Mouse (Mus musculus) neural tube, embryonic 11.5 days (tissue): Measurements from ENCODE around the gene Vmn1r67. TPM values are rescaled to one million over a fixed set of nuclear protein-coding genes. Genes with fewer than 3 reads are reported as not detected.
A peak's percentile ranks its signal among the peaks of the same experiment; 100 is the strongest.

Experiments used
- ATAC-seq: fragments of 200-750 bp; cut with Nextera tagmentation; 2 replicates; pipeline ENCODE4 v1.8.0; 2017; ENCODE audit warnings: moderate number of reproducible peaks, mild to moderate bottlenecking, moderate TSS enrichment, moderate library complexity; ENCODE audit not compliant: insufficient read depth, low FRiP score, low TSS enrichment
- DNase-seq: peaks from one replicate; pipeline ENCODE4 v3.0.0-alpha.2; 2015; ENCODE audit warnings: low spot score
- H3K27ac ChIP-seq: fragments of 300-500 bp; sonication (generic); 2 replicates; pipeline ENCODE4 v1.5.1; 2014; ENCODE audit warnings: low read depth, mild to moderate bottlenecking, low read length
- H3K27me3 ChIP-seq: fragments of 300-500 bp; sonication (generic); 2 replicates; pipeline ENCODE4 v1.6.1; 2014; ENCODE audit warnings: mild to moderate bottlenecking, low read length, mixed read lengths; ENCODE audit not compliant: control insufficient read depth, insufficient read depth
- H3K36me3 ChIP-seq: fragments of 300-500 bp; sonication (generic); 2 replicates; pipeline ENCODE4 v1.6.1; 2014; ENCODE audit warnings: mild to moderate bottlenecking, low read length, moderate library complexity, mixed read lengths; ENCODE audit not compliant: control insufficient read depth, insufficient read depth
- H3K4me1 ChIP-seq: fragments of 300-500 bp; sonication (generic); 2 replicates; pipeline ENCODE4 v1.6.1; 2014; ENCODE audit warnings: low read length, mixed read lengths; ENCODE audit not compliant: control insufficient read depth, insufficient read depth
- H3K4me2 ChIP-seq: fragments of 300-500 bp; sonication (generic); 2 replicates; pipeline ENCODE4 v1.6.1; 2014; ENCODE audit warnings: low read depth, mild to moderate bottlenecking, moderate library complexity
- H3K4me3 ChIP-seq: fragments of 300-500 bp; sonication (generic); 2 replicates; pipeline ENCODE4 v1.5.1; 2014; ENCODE audit warnings: low read depth, low read length
- H3K9ac ChIP-seq: fragments of 300-500 bp; sonication (generic); 2 replicates; pipeline ENCODE4 v1.6.1; 2014; ENCODE audit warnings: mild to moderate bottlenecking, low read length
- H3K9me3 ChIP-seq: fragments of 300-500 bp; sonication (generic); 2 replicates; pipeline ENCODE4 v1.6.1; 2016; ENCODE audit warnings: low read length; ENCODE audit not compliant: control insufficient read depth
- WGBS: fragments of 180-500 bp; shearing (Covaris S2); extraction: QIAGEN DNeasy Blood & Tissue Kit; methylation state at CpG from one replicate; pipeline ENCODE4 v1.1.7; 2014; 5-methylcytosine and 5-hydroxymethylcytosine counted together
- polyA plus RNA-seq: library from polyadenylated mRNA; unstranded; fragments of >200 nt; fragmentation: Nextera tagmentation; extraction: Ambion mirVana; gene quantifications from 2 replicates; pipeline ENCODE4 v1.2.1, GENCODE M21; 2014

Vmn1r67 gene
- not detected in 2 replicates for polyA plus RNA-seq

DNA sequence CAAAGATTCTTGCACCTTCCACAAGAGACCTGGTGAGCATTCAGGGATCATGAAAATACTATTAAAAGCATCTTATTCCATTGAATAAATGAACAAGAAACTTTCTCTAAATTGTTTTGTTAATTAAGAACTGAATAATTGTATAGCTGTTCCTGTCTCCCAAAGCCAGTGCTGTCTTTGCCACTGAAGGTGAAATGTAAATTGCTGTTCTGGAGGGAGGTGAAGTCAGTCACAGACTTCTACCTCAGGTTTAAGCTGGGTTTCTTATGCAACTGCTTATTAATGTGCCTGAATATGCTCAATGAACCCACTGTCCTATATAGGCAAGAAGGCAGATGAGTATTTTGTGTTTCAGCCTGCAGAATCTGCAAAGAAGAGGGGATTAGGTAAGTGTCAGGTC is at the start of gene Vmn1r67:
Gene Vmn1r67 (plus strand): TSS at position 301 of the 400 bp plus-strand sequence.
- Histone ChIP-seq H3K9ac (no peak within 1 kb of the TSS), H3K36me3 (no peaks in the 10 kb centered on the region), H3K4me1 (no peaks in the 10 kb centered on the region), H3K9me3 (peaks cover 2% of the 10 kb centered on the region; the same call in 1 of the 2 replicates), H3K27me3 (no peaks in the 10 kb centered on the region), H3K4me2 (no peak within 1 kb of the TSS), H3K27ac (no peak within 1 kb of the TSS), H3K4me3 (no peak within 1 kb of the TSS)
- DNase-seq: no peak
- ATAC-seq: no peak

DNA sequence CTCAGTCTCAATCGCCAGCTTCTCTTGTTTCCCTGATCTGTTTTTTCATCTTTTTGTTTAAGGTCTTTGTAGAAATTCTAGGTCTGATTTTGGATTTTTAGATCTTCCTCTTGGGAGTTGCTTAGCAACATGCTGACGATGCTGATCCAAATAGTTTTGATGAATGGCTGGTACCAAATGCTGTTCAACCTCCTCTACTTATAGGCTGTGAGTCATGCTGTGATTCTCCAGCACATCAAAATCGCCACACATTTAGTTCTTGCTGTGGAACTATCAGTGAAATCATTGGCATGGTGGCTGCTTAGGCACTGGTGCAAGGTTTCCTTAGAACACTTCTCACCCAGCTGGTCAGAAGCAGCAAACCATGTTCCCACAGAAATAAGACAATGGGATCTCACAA is 15.0 kb downstream of the Vmn1r67 start:
- DNase-seq (no peak), ATAC-seq (no peak)
- no peaks in the 10 kb centered on the region for H3K4me1 ChIP-seq
- no peaks in the 10 kb centered on the region for H3K27me3 ChIP-seq
- no peak overlapping the region for H3K4me2 ChIP-seq
- H3K36me3 ChIP-seq: no peaks in the 10 kb centered on the region
- peaks cover 4% of the 10 kb centered on the region; the same call in 1 of the 2 replicates for H3K9me3 ChIP-seq
- no peak overlapping the region for H3K9ac ChIP-seq
- no peak overlapping the region for H3K27ac ChIP-seq
- H3K4me3 ChIP-seq: no peak overlapping the region
- 71% methylated on average over 3 of the region's 3 CpGs for WGBS

DNA sequence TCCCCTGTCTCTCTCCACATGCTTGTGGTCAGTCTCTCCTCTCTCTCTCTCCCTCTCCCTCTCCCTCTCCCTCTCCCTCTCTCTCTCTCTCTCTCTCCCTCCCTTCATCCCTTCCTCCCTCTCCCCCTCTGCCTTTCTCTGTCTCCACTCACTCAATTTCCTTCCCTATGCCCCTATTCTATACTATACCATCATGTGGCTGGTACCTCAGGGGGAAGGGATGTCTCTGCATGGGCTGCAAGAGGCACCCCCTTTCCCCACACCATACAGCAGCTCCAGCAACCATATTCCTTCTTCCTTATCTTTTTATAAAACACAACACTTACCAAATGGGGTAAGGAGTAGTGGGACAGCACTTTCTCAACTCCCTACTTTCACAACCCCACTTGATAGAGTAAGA is 36.7 kb downstream of the Vmn1r67 start:
- DNase-seq (no peak), ATAC-seq (no peak)
- no peaks in the 10 kb centered on the region for H3K36me3 ChIP-seq

DNA sequence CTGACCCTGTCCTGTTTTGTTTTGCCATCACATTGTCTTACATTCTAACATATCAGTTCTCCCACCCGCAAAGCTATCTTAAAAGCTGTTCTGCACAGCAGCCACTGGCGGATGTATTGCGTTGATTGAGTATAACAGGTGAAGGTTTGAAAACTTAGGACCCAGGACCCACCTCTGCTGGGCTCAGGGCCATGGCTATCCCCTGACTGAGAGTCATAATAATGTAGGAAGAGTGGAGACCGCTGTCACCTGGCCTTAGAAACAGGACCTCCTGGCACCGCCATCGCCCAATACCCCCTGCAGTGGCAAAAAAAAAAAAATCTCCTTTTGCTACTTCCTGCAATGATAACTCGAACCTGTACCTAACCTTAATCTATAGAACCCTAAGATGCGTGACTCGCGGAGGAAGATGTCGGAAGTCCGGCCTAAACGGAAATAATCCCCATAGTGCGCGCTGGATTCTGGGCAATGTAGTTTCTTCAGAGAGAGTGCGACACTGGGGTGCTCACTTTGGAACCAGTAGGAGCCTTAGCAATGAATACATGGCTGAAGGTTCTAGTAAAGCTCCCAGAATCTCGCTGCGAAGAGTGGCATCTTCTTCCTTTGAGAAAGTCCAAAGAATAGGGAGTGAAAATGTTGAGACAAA is 37.6 kb downstream of the Vmn1r67 start:
- H3K4me2 ChIP-seq: no peak overlapping the region

More for the DNA sequence above, 36.7 kb downstream of the Vmn1r67 start:
- Histone ChIP-seq H3K27me3 (no peaks in the 10 kb centered on the region), H3K4me1 (no peaks in the 10 kb centered on the region), H3K27ac (no peak overlapping the region), H3K4me3 (no peak overlapping the region), H3K9ac (no peak overlapping the region), H3K9me3 (0 out of 2 replicates have a peak, but pooled peaks cover 3% of the 10 kb centered on the region), H3K4me2 (no peak overlapping the region)

DNA sequence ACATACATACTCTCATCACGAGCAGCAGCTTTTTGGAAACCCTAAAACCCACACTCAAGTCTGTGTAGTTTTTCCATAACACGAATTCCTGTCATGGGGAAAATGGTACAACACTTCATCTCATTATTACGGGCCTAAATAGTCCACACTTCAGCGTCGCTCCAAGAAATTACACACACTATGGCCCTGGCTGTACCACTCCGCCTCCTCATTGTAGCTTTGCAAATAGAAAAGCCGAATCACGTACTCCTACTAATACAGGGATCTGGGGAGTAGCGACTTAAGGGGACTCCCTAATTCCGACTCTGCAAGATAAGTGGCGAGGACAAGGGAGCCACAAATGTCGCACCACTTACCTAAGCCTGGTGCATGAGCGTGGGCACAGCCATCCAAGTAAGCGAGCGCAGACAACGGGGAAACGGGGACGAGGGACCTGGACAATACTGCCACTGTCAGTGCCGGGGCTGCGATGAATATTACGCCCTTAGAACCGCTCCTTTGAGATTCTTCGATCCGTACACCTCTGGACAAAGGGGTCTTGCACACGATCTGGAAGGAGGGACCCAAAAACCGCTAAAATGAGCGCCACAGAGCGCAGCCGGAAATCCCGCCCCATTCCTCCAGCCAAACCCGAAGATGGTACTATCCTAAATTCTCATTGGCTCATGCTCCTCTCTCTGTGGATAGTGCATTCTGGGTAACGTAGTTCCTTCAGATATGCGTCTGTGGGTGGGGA is 51.8 kb downstream of the Vmn1r67 start, which contains the start of gene Zik1:
Gene Zik1 (minus strand): TSS at position 609 of the 736 bp plus-strand sequence.
- H3K4me3 ChIP-seq: peak within 1 kb of the TSS; percentile 55
- peak within 1 kb of the TSS; percentile 78 for H3K9ac ChIP-seq
- 0 out of 2 replicates have a peak, but pooled peaks cover 3% of the 10 kb centered on the region for H3K4me1 ChIP-seq
- ATAC-seq (peak; percentile 99), DNase-seq (peak; percentile 86)
- peak within 1 kb of the TSS; percentile 54 for H3K4me2 ChIP-seq
- H3K9me3 ChIP-seq: no peaks in the 10 kb centered on the region
- 2% methylated on average over 33 of the region's 33 CpGs for WGBS
- peaks cover 18% of the 10 kb centered on the region for H3K36me3 ChIP-seq
- H3K27ac ChIP-seq: no peak within 1 kb of the TSS
- no peaks in the 10 kb centered on the region for H3K27me3 ChIP-seq

More for the DNA sequence above, 37.6 kb downstream of the Vmn1r67 start:
- Histone ChIP-seq H3K4me3 (no peak overlapping the region; the same call in 1 of the 2 replicates), H3K4me1 (no peaks in the 10 kb centered on the region), H3K27ac (no peak overlapping the region), H3K36me3 (no peaks in the 10 kb centered on the region), H3K27me3 (no peaks in the 10 kb centered on the region), H3K9me3 (0 out of 2 replicates have a peak, but pooled peaks cover 3% of the 10 kb centered on the region), H3K9ac (no peak overlapping the region)
- WGBS: 68% methylated on average over 18 of the region's 18 CpGs
- ATAC-seq: no peak
- DNase-seq: no peak

DNA sequence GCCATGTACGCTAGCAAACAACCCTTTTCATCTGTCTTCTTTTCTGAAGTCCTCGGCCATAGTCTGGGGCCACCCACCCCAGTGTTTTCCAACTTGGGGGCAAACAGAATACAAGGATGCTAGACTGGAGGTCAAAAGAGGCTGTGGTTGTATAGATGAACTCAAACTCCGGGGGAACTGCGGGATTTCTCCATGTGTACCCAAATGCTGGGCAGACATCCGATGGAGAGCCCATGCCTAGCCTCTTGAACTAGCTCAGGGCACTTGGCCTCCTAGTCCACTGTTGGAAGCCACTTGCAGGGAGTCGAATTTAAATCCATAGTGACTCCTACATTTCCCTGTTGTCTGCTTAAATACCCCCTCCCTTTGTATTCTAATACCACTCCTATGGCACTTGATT is 52.4 kb downstream of the Vmn1r67 start:
- H3K27ac ChIP-seq: no peak overlapping the region

More for the DNA sequence above, 52.4 kb downstream of the Vmn1r67 start:
- Histone ChIP-seq H3K36me3 (peaks cover 12% of the 10 kb centered on the region), H3K4me3 (peak overlapping the region; percentile 55), H3K27me3 (no peaks in the 10 kb centered on the region), H3K9me3 (no peaks in the 10 kb centered on the region), H3K9ac (peak overlapping the region; percentile 37; the same call in 1 of the 2 replicates), H3K4me2 (peak overlapping the region; percentile 28; the same call in 1 of the 2 replicates), H3K4me1 (0 out of 2 replicates have a peak, but pooled peaks cover 3% of the 10 kb centered on the region)
- ATAC-seq (peak; percentile 46; the same call in 1 of the 2 replicates), DNase-seq (no peak)
- WGBS: 38% methylated on average over 6 of the region's 6 CpGs

Other genes starting within 250 kb of the Vmn1r67 start
- not detected in 2 replicates for gene Vmn1r66, start 165.3 kb upstream of the Vmn1r67 start, polyA plus RNA-seq
- 41.3 and 47.7 TPM in 2 replicates for gene Zik1, start 52.1 kb downstream of the Vmn1r67 start, polyA plus RNA-seq
- gene Vmn1r68, start 115.2 kb downstream of the Vmn1r67 start, polyA plus RNA-seq: not detected in 2 replicates
- not detected in 2 replicates for gene Vmn1r69, start 170.3 kb downstream of the Vmn1r67 start, polyA plus RNA-seq
- gene Vmn1r70, start 188.2 kb downstream of the Vmn1r67 start, polyA plus RNA-seq: not detected in 2 replicates
- not detected in 2 replicates for gene Nlrp4b, start 244.5 kb downstream of the Vmn1r67 start, polyA plus RNA-seq